Mouse (Mus musculus): Measurements from ENCODE around the gene Chd2. TPM values are rescaled to one million over a fixed set of nuclear protein-coding genes. Genes with fewer than 3 reads are reported as not detected.

Gene Chd2
- polyA plus RNA-seq, 1 experiment, result 5.8 TPM

DNA sequence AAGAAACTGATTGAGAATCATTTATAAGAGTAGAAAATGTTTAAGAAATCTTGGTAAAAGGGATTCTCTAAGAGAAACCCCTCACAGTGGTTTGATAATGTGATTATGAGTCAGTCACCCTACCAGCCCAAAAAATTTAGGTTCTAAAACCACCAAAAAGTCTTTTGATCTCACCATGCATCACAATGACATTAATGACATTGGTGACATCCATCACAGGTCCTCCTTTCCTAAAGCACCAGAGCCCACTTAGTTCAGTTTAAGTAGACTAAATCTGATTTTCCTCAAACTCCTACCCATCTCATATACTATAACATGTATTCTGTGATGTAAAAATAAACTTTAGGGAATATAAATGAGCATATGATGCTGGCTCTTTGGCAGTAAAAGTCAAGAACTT is 9.7 kb upstream of the Chd2 start:
- no peak for TF ChIP-seq CEBPB (IDR thresholded peaks at IDR 0.05; ENCODE audit: low read depth)
- H3K36me3 ChIP-seq (ENCODE audit: control insufficient read depth, insufficient read depth), result peaks cover 83% of the 10 kb centered on the region

DNA sequence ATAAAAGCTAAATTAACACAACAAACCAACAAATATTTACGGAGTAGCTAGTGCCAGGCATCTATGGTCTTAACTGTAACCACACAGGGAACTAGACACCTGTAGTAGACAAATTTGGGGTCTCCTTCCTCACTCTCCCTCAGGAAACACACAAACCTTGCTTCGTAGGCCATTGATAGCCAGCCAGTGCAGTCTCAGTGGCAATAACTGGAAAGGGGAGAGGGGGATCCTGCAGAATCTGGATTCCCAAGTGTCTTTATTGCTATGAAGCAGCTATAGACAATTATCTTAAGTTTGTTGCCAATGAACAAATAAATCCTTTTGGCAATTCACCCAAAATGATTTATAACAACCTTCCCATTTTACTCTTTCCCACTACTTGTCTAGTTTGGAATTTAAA is 6.4 kb upstream of the Chd2 start:
- peaks cover 93% of the 10 kb centered on the region for H3K79me3 ChIP-seq (ENCODE audit: low read depth)
- H3K79me2 ChIP-seq (ENCODE audit: control insufficient read depth, insufficient read depth), result peaks cover 100% of the 10 kb centered on the region
- TF ChIP-seq CTCF (IDR thresholded peaks at IDR 0.05; ENCODE audit: control insufficient read depth, insufficient read depth, insufficient read length), result no peak
- no peak for TF ChIP-seq USF1 (IDR thresholded peaks at IDR 0.05; ENCODE audit: low read depth)
- no peak for TF ChIP-seq MYOG (IDR thresholded peaks at IDR 0.05; ENCODE audit: control insufficient read depth, extremely low read depth, insufficient read length)
- no peak for TF ChIP-seq MAX (IDR thresholded peaks at IDR 0.05)
- no peak for TF ChIP-seq FOSL1 (IDR thresholded peaks at IDR 0.05; ENCODE audit: insufficient read depth, low read length, poor library complexity, severe bottlenecking)
- no peak for TF ChIP-seq CEBPB (IDR thresholded peaks at IDR 0.05; ENCODE audit: low read depth)
- TF ChIP-seq MYOD1 (IDR thresholded peaks at IDR 0.05; ENCODE audit: control insufficient read depth, insufficient read length, low read depth), result no peak
- no peaks in the 10 kb centered on the region for H3K27me3 ChIP-seq (ENCODE audit: control insufficient read depth, insufficient read depth, insufficient read length)
- H3K4me3 ChIP-seq (ENCODE audit: insufficient read depth, poor library complexity, severe bottlenecking), result no peak overlapping the region
- peaks cover 85% of the 10 kb centered on the region for H3K36me3 ChIP-seq (ENCODE audit: control insufficient read depth, insufficient read depth)
- H3ac ChIP-seq (ENCODE audit: control insufficient read depth, insufficient read length, low read depth), result no peak overlapping the region

More for the DNA sequence above, 9.7 kb upstream of the Chd2 start:
- peaks cover 100% of the 10 kb centered on the region for H3K79me2 ChIP-seq (ENCODE audit: control insufficient read depth, insufficient read depth)
- H3ac ChIP-seq (ENCODE audit: control insufficient read depth, insufficient read length, low read depth), result no peak overlapping the region
- H3K4me3 ChIP-seq (ENCODE audit: insufficient read depth, poor library complexity, severe bottlenecking), result no peak overlapping the region
- no peaks in the 10 kb centered on the region for H3K27me3 ChIP-seq (ENCODE audit: control insufficient read depth, insufficient read depth, insufficient read length)
- H3K79me3 ChIP-seq (ENCODE audit: low read depth), result peaks cover 92% of the 10 kb centered on the region

DNA sequence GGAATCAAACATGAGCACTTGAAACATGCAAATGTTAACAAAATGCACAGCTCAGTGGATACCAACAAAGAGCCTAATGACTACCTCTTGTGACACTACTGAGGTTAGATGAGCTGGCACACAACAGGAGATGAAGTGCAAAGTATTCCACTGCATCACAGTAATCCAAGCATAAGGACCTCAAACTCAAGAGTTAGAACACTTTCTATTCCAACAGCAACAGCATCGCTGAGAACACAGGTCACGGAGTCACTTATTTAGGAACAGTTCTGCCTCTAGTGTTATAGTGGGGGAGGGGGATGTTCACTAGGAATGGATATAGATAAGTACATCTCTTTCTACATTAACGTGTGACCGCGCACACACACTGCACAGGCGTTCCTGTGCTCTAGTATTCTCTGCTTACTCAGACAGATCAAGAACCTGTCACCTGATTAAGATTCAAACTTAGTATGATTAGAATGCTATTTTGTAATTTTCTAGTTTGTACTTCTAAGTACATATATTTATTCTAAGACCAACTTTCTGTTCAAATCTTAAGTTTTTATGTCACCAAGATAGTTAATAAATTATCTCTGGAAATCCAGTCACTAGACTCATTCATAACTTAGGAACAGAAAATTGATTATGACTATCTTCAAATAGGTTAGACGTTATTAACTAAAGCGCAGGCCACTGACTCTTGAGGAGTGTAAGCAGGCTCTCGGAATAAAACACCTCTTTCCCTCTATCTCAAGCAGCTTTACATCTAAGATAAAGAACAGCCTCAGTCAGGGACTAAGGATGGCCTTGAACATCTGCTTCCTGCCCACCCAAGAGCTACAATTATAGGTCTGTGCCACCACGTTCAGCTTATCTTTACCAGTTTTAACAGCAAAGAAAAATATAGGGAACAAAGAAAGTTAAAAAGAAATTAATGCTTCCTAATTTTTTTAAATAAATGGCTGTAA is 5.2 kb upstream of the Chd2 start:
- no peak overlapping the region for H3K4me3 ChIP-seq (ENCODE audit: insufficient read depth, poor library complexity, severe bottlenecking)
- no peaks in the 10 kb centered on the region for H3K27me3 ChIP-seq (ENCODE audit: control insufficient read depth, insufficient read depth, insufficient read length)
- H3K79me2 ChIP-seq (ENCODE audit: control insufficient read depth, insufficient read depth), result peaks cover 100% of the 10 kb centered on the region
- H3ac ChIP-seq (ENCODE audit: control insufficient read depth, insufficient read length, low read depth), result no peak overlapping the region
- TF ChIP-seq MYOG (IDR thresholded peaks at IDR 0.05; ENCODE audit: control insufficient read depth, extremely low read depth, insufficient read length), result no peak
- TF ChIP-seq MYOD1 (IDR thresholded peaks at IDR 0.05; ENCODE audit: control insufficient read depth, insufficient read length, low read depth), result no peak
- TF ChIP-seq CTCF (IDR thresholded peaks at IDR 0.05; ENCODE audit: control insufficient read depth, insufficient read depth, insufficient read length), result no peak
- no peak for TF ChIP-seq FOSL1 (IDR thresholded peaks at IDR 0.05; ENCODE audit: insufficient read depth, low read length, poor library complexity, severe bottlenecking)
- peaks cover 94% of the 10 kb centered on the region for H3K79me3 ChIP-seq (ENCODE audit: low read depth)
- peaks cover 89% of the 10 kb centered on the region for H3K36me3 ChIP-seq (ENCODE audit: control insufficient read depth, insufficient read depth)

DNA sequence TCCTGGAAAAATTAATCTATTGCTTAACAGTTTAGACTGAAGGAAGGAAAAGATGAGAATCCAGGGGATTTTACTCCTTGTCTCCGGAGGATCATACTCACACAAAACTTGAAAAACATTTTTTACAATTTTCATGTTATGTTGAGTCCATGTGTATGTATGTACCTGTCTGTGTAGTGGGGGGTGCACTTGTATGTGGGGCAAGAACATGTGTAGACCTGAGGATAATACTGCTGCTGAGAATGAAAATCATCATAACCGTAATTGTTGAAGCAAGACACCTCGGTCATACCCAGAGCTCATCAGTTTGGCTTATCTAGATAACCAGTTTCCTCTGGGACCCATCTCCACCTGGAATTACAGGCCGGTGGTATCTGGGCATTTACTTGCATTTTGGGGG is 3.4 kb upstream of the Chd2 start:
- TF ChIP-seq MYOG (IDR thresholded peaks at IDR 0.05; ENCODE audit: control insufficient read depth, extremely low read depth, insufficient read length) (no peak), MAX (IDR thresholded peaks at IDR 0.05) (no peak)
- H3ac ChIP-seq (ENCODE audit: control insufficient read depth, insufficient read length, low read depth), result no peak overlapping the region
- H3K27me3 ChIP-seq (ENCODE audit: control insufficient read depth, insufficient read depth, insufficient read length), result no peaks in the 10 kb centered on the region
- H3K79me2 ChIP-seq (ENCODE audit: control insufficient read depth, insufficient read depth), result peaks cover 100% of the 10 kb centered on the region
- H3K4me3 ChIP-seq (ENCODE audit: insufficient read depth, poor library complexity, severe bottlenecking), result no peak overlapping the region
- peaks cover 78% of the 10 kb centered on the region for H3K36me3 ChIP-seq (ENCODE audit: control insufficient read depth, insufficient read depth)
- H3K79me3 ChIP-seq (ENCODE audit: low read depth), result peaks cover 94% of the 10 kb centered on the region

DNA sequence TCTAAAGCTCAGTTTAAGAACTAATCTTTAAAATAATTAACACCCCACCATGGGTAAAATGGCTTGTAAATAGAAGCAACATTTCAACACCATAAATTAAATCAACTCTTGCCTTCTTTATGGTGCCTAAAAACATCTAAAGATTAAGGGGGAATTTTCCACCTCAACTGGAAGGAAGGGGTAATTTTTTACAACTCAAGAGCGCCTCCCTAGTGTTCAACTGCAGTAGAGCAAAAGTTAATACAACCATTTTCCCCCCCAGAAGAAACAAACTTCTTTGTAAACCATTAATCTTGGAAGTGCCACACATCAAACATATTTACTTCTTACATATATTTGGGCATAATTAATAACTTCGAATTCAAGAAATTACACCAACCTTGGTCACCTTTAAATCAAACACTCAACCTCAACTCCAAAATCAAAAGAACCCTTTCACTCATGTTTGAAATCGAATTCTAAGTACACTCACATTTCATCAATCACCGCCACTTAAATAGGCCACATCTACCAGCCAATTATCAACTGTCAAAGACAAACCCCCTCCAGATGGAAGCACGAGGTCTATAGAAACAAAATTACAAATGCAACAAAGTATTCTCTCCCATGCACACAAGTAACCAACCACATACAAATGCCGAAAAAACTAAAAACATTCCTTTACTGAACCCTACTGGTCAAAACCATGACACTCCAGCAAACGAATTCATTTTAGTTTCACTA is 662 bp upstream of the Chd2 start:
- peaks cover 91% of the 10 kb centered on the region for H3K79me3 ChIP-seq (ENCODE audit: low read depth)
- H3K79me2 ChIP-seq (ENCODE audit: control insufficient read depth, insufficient read depth), result peaks cover 98% of the 10 kb centered on the region
- TF ChIP-seq CTCF (IDR thresholded peaks at IDR 0.05; ENCODE audit: control insufficient read depth, insufficient read depth, insufficient read length) (no peak), CEBPB (IDR thresholded peaks at IDR 0.05; ENCODE audit: low read depth) (no peak), MYOD1 (IDR thresholded peaks at IDR 0.05; ENCODE audit: control insufficient read depth, insufficient read length, low read depth) (no peak), USF1 (IDR thresholded peaks at IDR 0.05; ENCODE audit: low read depth) (no peak), FOSL1 (IDR thresholded peaks at IDR 0.05; ENCODE audit: insufficient read depth, low read length, poor library complexity, severe bottlenecking) (no peak), MAX (IDR thresholded peaks at IDR 0.05) (no peak), MYOG (IDR thresholded peaks at IDR 0.05; ENCODE audit: control insufficient read depth, extremely low read depth, insufficient read length) (no peak)
- H3K4me3 ChIP-seq (ENCODE audit: insufficient read depth, poor library complexity, severe bottlenecking), result no peak overlapping the region
- H3ac ChIP-seq (ENCODE audit: control insufficient read depth, insufficient read length, low read depth), result no peak overlapping the region
- H3K27me3 ChIP-seq (ENCODE audit: control insufficient read depth, insufficient read depth, insufficient read length), result no peaks in the 10 kb centered on the region
- peaks cover 58% of the 10 kb centered on the region for H3K36me3 ChIP-seq (ENCODE audit: control insufficient read depth, insufficient read depth)

DNA sequence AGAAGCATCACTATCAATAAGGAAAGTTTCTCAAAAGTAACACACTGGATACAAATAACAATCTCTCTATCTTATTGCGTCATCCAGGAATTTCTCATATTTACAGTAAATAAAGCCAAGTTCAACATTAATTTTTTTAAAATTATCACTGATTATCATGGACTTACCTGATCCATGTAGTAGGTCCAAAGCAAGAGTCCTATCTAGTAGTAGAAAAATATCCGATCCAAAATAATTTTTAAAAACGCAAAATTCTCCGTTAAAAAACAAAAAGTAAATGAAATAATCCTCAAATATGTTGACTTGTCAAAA is 595 bp downstream of the Chd2 start:
- Histone ChIP-seq H3K4me3 (ENCODE audit: insufficient read depth, poor library complexity, severe bottlenecking) (peak overlapping the region; percentile 38), H3K79me2 (ENCODE audit: control insufficient read depth, insufficient read depth) (peaks cover 98% of the 10 kb centered on the region), H3ac (ENCODE audit: control insufficient read depth, insufficient read length, low read depth) (no peak overlapping the region), H3K79me3 (ENCODE audit: low read depth) (peaks cover 92% of the 10 kb centered on the region), H3K27me3 (ENCODE audit: control insufficient read depth, insufficient read depth, insufficient read length) (no peaks in the 10 kb centered on the region), H3K36me3 (ENCODE audit: control insufficient read depth, insufficient read depth) (peaks cover 48% of the 10 kb centered on the region)
- TF ChIP-seq CEBPB (IDR thresholded peaks at IDR 0.05; ENCODE audit: low read depth) (peak; percentile 37), CTCF (IDR thresholded peaks at IDR 0.05; ENCODE audit: control insufficient read depth, insufficient read depth, insufficient read length) (no peak)
